Mouse (Mus musculus) lung, embryonic 15.5 days (tissue): Measurements from ENCODE around the gene Kcnj11. TPM values are rescaled to one million over a fixed set of nuclear protein-coding genes. Genes with fewer than 3 reads are reported as not detected.

Experiments
- polyA plus RNA-seq: library from polyadenylated mRNA; unstranded; fragments of >200 nt; fragmentation: Nextera tagmentation; extraction: Ambion mirVana; gene quantifications from 2 replicates; pipeline ENCODE4 v1.2.1, GENCODE M21; 2015

Kcnj11 gene
- polyA plus RNA-seq, 1 experiment from 2014 or later, result 0.52 TPM

Other genes starting within 250 kb of the Kcnj11 start
- 64.7 and 67.4 TPM in 2 replicates for gene Kdelr1, start 228.0 kb downstream of the Kcnj11 start, polyA plus RNA-seq
- 0.50 and 0.57 TPM in 2 replicates for gene Grin2d, start 222.4 kb downstream of the Kcnj11 start, polyA plus RNA-seq
- 1.1 and 1.2 TPM in 2 replicates for gene Syngr4, start 204.1 kb downstream of the Kcnj11 start, polyA plus RNA-seq
- gene Tmem143, start 203.8 kb downstream of the Kcnj11 start, polyA plus RNA-seq, result 5.5 and 5.6 TPM in 2 replicates
- gene Emp3, start 179.4 kb downstream of the Kcnj11 start, polyA plus RNA-seq, result 170 and 177 TPM in 2 replicates
- gene Ccdc114, start 176.7 kb downstream of the Kcnj11 start, polyA plus RNA-seq, result 6.1 and 6.4 TPM in 2 replicates
- 0.62 and 0.65 TPM in 2 replicates for gene Abcc6, start 70.5 kb downstream of the Kcnj11 start, polyA plus RNA-seq
- 36.9 and 37.3 TPM in 2 replicates for gene Nomo1, start 67.1 kb downstream of the Kcnj11 start, polyA plus RNA-seq
- 1.6 and 3.0 TPM in 2 replicates for gene Abcc8, start 79.3 kb upstream of the Kcnj11 start, polyA plus RNA-seq
- gene Ush1c, start 137.7 kb upstream of the Kcnj11 start, polyA plus RNA-seq, result 0.35 and 0.39 TPM in 2 replicates
- gene Otog, start 140.2 kb upstream of the Kcnj11 start, polyA plus RNA-seq, result 0.04 TPM in 1 of 2 replicates, not detected in the other